Mouse (Mus musculus): ENCODE results near the gene Hid1.
A peak's percentile ranks its signal among the peaks of the same experiment; 100 is the strongest.

The Hid1 gene

DNA sequence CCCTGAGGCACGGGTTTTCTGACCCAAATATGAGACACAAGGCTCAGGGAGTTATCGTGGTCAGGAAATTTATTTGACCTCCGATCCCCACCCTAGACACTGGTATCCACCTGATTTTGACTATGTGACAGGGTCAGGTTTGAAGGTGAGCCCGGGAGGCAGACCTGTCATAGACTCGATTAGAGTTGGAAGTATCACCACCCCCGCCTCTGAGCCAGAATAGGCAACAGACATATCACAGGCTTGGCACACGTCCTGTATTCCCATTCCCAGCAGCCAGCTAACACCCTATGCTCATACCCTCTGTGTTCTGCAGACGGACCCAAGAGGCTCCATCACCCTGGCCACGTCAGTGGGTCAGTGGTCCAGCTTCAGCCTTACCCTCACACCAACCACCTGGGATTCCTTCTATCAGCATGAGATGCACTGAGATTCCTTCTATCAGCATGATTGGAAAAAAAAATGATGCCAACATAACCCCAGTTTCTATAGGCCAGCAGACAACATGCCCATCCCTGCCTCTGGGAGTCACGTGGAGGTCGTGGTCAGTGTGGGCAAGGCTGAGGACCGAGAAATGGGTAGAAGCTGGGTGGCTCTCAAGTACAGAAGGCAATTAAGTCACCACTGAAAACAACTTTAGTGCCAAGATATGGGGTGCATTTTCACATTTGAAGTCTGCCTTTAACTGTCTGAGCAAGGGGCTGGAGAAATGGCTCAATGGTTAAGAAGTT, 7.3 kb upstream of the Hid1 start:
- DNase-seq (ENCODE audit: inconsistent ontology term): no peak

DNA sequence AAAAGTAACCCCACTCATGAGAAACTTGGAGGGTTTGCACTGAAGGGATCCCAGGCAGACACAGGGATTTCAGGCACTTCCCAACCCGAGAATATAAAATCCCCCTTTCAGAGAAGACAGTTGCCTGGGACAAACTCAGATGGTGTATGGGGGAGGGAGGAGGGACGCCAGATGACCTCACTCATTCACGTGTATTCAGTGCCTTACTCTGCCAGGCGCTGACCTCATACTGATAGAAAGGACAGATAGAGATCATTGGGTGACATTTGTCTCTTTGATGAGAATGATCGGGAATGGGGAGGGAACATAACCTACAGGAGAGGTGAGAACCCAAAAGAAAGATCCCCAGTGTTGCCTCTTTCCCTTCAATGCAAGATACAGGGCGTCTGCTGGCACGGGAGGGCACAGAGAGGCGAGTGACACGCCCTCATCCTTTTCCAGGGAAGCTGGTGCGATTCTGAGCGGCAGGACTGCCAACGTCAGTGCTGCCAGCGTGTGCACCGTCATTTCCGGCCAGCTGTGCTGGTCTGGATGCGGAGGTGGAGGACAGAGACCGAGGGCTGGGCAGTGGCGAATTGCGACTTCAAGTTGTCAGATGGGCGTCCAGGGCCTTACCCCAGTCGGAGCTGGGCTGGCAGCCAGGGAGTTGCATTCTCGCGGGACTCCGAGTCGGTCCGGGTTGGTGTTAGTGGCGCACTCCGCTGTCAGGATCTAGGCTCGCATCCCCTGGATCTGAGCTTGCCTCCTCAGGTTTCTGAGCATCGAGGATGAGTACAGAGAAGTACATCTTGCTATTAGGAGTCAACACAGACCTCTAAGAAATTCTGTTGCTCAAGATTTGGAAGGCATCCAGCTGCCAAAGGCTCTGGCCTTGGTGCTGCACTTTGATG, 6.5 kb upstream of the Hid1 start:
- peak; percentile 82 for DNase-seq (ENCODE audit: inconsistent ontology term)

DNA sequence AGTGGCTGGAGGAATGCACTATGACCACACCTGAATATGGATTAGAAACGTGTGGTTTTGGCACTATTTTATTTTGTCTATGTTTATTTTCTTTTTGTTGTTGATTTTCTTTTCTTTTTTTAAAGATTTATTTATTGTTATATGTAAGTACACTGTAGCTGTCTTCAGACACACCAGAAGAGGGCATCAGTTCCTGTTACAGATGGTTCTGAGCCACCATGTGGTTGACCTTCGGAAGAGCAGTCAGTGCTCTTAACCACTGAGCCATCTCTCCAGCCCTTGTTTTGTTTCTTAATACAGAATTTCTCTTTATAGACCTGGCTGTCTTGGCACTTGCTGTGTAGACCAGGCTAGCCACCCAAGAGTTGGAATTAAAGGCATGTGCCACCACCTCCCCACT, 5.2 kb upstream of the Hid1 start:
- DNase-seq (ENCODE audit: inconsistent ontology term): no peak

DNA sequence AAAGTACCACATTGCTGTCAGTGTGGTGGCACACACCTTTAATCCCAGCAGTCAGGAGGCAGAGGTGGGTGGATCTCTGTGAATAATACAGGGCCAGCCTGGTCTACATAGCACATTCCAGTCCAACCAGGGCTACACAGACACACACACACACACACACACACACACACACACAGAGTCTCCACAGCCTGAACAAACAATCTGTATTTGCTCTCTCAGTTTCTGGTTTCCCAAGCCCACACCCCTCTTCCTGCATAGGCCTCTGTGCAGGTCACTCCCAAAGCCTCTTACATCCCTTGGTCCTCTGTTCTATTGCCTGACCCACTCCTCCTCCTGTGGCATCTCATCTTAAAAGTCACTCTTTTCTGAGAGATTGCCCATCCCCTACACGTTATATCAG, 4.5 kb upstream of the Hid1 start:
- DNase-seq (ENCODE audit: inconsistent ontology term): no peak

DNA sequence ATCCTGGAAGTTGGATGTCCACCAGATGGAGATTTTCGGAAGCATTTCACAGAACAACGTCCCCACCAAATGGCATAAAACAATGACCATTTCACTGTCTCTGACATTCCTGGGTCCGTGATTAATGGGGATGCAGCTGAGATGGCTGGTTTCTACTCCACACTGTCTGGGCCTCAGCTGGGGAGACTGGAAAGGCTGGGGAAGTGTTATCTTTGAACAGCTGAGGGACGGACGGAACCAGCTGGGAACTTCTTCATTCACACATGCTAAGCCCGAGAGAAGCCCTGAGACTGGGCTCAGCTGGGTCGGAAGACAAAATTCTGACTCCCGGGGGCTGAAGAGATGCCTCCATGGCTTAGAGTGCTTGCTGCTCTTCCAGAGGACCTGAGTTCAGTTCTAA, 3.8 kb upstream of the Hid1 start:
- DNase-seq (ENCODE audit: inconsistent ontology term): no peak

DNA sequence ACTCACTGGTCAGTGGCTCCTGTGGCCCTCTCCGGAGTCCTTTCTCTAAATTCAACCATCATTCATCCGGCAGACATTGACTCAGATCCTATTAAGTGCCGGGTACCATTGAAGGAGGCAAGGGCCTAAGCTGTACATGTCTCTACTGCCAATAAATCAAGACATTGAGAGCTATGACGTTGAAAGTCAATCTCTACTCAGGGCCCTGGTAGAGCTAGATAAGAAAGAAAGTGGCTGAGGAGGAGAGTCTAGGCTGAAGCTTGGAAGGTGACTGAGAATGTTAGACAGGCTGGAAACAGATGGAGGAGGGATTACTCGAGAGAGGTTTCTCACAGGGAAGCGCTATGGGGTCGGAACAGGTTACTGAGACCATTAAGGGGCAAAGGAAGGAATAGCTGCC, 2.8 kb upstream of the Hid1 start:
- no peak for DNase-seq (ENCODE audit: inconsistent ontology term)

DNA sequence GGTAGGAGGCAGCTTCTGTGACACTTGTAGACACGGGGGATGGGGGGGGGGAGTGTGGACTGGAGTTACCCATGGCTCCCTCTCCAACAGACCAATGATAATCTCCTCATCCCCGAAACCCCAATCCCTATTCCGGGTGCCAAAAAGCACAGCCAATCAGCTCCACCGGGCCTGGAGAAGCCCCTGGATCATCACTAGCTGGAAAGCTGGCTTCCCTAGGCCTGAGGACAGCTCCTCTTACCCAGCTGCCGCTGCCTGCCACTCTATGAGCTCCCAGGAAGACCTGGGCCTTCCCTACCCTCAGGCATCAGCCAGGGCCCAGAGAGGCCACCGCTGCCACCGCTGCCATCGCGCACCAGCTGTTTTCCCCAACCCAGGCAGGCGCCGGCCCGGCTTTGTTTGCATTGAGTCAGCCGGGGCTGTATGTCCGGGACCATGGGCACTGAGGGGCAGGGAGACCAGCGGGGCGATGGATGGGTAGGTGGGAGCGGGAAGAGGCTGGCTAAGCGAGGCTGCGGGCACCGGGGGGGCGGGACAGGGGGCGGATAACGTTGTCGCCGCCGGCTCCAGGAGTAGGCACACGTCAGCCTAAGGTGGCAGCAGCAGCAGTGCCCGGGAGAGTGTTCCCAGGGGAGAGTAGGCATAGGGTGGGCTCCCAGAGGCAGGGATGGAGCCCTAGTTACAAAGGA, 706 bp downstream of the Hid1 start:
- DNase-seq (ENCODE audit: inconsistent ontology term): peak; percentile 51

DNA sequence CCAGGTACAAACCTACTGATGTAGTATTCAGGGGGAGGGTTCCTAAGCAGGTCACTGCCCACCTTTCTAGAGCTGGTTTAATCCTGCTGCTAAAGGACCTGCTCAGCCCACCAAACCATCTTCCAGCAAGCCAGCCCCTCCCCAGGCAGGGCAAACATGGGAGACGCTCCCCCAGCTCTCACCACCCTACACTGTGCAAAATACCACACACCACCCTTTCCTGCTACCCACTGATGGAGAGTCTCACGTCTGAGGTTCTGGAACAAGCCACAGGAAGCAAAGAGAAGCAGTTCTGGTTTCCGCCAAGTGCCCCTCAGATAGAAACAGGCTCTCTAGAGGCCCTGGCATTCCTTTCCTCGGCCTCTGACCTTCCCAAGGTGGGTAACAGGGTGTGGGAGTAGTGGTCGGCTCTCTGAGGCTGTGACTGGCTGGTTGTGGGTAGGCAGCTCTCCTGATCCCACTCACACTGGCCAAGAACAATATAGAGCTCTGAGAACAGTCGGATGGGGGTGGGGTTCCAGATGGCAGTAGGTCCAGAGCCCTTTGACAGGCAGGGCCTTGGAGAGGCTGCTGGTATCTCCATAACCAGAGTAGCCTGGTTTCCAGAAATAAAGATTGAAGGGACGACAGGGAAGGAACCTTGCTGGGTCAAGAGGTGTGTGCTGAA, 1.4 kb downstream of the Hid1 start:
- DNase-seq (ENCODE audit: inconsistent ontology term): peak; percentile 35

DNA sequence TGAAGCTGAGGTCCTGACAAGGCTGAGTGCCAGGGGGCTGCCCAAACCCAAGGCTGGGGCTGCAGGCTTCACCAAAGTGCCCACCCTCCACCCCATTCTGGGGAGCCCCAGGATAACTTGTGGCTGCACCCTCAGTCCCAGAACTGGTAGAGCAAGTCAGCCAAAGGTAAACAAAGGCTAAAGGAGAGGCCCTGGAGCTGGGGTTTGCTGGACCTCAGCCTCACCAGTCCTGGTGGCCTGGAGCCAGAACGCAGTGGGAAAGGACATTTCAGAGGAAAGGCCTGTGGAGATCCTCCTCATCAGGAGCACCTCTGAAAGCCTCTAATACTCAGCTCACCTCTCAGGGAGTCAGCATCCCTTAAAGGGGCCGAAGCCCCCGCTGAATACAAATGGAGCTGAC, 3.4 kb downstream of the Hid1 start:
- no peak for DNase-seq (ENCODE audit: inconsistent ontology term)

DNA sequence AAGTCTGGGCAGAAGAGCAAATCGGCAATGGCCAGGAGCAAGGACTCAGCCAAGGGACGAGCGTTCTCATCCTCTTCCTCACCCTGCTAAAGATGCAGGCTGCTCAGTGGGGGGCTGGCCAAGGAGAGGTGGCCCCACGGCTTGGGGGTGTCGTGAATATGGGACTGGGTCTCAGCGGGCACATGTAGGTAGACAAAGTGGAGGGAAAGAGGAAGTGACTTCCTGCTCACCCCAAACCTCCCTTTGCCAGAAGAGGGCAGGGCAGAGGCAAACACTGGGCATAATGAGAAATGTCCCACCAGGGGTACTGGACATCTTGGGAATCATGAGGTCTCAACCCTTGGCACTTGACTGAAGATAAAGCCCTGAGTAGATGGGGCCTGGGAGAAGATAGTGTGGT, 7.8 kb downstream of the Hid1 start:
- DNase-seq (ENCODE audit: inconsistent ontology term): no peak

DNA sequence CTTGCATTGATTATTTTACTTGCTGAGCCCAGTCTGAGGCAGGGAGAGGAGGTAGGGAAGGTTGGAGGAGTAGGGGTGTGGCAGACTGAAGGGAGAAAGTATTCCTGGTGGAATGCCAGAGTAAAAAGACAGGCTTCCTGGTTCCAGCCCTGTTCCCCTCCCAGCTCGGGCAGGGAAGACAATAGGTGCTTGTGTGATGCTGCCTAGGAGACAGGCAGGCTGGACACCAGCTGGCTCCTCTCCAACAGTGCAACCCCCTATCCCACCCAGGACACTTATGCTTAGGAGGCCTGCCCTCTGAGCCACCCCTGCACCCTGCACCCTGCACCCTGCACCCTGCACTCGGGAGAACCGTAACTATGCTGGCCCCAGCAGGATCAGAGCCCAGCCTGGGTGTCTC, 8.3 kb downstream of the Hid1 start:
- peak; percentile 46 for DNase-seq (ENCODE audit: inconsistent ontology term)

DNA sequence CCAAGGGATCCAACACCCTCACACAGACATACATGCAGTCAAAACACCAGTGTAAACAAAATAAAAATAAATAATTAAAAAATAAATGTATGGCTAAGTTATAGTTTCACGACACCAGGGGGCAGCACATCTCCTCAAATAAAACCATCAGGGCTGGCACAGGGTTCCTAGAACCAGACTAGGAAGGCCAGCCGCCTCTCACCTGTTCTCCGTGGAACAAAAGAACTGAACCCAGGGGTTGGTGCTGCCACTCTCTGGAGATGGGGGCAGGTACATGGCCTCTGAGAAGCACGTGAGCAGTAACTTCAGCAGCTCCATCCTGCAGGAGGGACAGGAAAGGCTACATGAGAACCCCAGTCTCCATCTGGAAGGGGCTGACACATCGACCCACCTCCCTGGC, 9.1 kb downstream of the Hid1 start:
- peak; percentile 33 for DNase-seq (ENCODE audit: inconsistent ontology term)

DNA sequence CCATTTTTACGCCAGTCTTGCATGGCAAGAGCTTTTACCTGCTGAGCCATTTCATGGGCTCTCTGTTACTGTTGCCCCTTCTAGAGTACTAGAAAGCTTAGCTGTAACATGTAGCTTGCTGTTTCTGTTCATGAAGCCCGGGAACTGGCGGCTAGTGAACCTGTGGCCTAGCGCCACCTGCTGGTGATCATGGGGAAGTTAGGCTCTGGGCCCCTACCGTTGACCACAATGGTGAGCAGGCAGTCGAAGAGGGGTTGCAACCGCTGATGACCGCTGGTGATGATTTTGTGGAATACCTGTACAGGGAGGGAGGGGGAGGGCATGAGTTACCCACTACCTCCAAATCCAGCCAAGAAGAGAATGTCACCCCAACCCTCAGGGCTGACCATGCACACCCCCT, 13.4 kb downstream of the Hid1 start:
- peak; percentile 67 for DNase-seq (ENCODE audit: inconsistent ontology term)

DNA sequence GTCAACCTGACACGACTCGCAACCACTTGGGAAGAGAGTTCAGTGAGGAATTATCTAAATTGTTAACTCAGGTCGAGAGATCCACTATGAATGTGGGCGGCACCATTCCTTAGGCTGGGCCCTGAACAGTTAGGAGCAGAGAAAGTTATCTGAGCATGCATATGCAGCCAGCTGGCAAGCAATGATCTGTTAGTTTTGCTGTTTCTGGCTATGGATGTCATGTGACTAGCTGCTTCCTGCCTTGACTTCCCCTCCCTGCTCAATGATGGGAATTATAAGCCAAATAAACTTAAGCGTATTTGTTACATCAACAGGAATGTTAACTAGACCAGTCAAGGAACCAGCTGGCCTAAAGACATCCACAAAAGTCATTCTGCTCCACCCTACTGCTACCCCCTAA, 14.2 kb downstream of the Hid1 start:
- DNase-seq (ENCODE audit: inconsistent ontology term): no peak

DNA sequence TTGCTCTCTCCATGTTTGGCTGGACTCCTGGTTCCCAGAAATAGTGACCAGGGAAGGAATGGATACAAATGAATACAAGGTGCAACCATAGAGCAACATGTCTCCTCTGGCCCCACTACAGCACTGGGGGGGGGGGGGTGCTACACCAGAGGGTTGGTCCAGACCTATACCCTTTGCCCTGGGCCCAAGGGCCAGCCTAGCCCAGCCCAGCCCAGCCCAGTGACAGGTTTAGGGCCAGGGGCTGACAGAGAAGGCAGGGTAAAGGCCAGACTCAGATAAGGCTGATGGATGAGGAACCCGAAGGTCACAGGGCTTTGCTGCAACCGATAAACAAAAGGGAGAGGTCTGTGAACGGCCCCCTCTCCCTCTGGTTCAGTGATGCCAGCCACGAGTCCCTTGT, 17.6 kb downstream of the Hid1 start:
- no peak for DNase-seq (ENCODE audit: inconsistent ontology term)

DNA sequence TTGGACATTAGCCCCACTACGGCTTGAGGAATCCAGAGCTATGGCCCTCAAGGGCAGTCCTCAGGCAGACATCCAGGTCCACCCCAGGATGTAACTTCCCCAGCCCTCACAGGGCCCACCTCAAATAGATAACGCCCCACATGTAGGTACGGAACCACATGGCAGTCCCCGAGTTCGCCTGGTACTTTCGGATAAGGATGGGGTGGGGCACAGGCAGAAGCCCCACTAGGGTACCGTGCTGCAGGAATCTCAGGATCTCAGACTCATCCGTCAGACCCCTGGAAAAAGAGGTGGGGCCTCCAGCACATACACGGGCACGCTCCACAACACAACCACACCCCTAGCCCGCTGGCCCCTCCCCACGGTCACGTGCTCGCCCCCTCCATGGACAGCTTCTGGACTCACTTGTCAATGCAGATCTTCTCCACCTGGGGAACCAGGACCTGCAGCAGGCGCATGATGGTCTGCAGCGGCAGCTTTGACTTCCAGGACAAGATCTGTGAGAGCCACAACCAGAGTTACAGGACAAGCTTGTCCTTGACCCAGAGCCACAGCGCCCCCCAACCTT, 18.8 kb downstream of the Hid1 start:
- DNase-seq (ENCODE audit: inconsistent ontology term): no peak

DNA sequence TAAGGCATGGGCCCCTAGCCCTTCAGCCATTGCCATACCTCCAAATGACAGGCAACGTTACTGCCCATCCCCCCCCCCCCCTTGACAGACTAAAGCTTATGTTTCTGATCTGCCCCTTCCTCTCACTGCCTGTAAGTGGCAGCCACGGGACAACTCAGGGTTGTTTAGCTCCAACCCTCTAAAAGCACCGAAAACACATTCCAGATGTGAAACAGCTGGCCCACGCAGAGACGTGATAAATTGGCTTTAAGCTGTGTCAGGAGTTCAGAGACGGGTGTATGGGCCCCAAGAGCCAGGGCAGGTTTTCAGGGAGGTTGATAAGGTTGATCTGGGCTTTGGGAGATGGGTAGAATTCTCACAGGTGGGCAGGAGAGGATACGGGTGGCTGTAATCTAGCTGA, 22.0 kb downstream of the Hid1 start:
- DNase-seq (ENCODE audit: inconsistent ontology term): no peak

DNA sequence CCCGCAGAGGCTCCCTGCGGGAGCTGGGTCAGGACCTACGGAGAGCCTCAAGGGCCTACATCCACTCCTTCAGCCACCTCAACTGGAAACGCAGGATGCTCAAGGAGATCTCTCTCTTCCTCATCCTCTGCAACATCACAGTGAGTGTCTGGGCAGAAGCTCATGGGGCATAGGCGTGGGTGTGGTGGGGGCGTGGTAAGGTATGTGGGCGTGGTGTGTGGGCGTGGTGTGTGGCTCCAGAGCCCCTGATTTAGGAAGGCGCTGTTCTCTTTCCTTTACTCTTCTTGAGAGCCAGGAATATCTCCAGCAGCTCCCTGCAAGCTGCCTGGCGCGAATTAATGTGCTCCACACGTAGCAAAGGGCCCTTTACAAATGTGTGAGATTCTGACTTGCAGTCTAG, 22.6 kb downstream of the Hid1 start:
- no peak for DNase-seq (ENCODE audit: inconsistent ontology term)

DNA sequence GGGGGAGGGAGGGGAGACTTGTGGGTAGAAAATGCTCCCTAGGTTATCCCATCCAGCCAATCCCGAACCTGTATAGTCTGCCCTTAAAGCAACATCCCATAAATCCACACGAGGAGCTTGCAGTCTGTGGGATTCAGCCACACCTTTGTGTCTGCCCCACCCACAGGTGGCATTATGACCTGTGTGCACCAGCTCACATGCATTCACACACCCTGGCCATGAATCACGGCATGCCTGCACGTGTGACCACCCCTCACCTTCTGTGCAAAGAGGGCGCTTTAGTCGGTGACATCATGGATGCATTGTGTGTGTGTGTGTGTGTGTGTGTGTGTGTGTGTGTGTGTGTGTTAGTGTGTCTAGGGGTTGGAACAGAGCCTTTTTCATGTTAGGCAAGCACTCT, 25.7 kb downstream of the Hid1 start:
- DNase-seq (ENCODE audit: inconsistent ontology term): no peak

DNA sequence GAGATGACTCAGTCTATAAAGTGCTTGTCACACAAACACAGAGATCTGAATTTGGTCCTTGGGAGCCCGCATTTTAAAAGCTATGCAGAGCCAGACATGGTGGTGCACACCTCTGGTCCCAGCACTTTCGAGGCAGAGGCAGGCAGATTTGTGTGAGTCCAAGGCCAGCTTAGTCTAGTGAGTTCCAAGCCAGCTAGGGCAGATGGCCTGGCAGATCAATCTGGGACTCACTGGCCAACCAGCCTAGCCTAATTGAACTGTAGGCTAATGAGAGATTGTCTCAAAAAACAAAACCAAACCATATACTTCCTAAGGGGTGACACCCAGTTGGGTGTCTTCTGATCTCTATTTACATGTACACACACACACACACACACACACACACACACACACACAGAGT, 26.3 kb downstream of the Hid1 start:
- no peak for DNase-seq (ENCODE audit: inconsistent ontology term)

DNA sequence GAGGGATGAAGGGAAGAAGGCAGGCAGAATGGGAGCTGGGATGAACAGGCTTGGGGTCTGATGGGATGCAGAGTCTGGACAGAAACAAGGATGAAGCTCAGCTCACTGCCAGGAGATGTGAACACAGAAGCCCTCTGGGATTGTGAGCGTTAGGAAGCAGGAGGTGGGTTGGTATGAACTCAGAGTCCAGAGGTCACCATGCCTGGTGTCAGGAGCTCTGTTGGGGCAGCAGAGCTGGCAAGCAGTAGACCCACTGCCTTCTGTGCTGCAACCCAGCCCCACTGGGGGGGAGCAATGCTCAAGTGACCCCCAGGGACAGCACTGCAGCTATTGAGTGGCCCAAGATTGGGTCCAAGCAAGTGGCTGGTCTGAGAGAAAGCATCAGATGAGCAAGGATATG, 29.7 kb downstream of the Hid1 start:
- DNase-seq (ENCODE audit: inconsistent ontology term): no peak

DNA sequence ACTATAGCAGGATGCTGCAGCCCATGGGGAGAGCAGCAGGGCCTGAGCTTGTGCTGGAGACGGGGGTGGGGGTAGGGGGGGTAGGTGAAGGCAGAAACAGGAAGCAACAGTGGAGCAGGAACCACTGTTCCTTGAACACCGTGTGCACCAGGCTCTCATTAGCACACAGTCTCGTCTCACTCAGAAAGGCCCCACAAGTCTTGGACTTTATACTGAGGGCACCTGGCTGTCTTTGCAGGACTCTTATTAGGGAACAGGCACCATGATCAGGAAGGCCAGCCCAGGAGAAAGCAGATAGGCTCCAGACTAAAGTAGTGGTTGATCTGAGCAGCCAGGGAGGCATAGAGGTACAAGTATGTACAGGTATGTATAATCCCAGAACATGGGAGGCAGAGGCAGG, 30.2 kb downstream of the Hid1 start:
- DNase-seq (ENCODE audit: inconsistent ontology term): no peak
